Mouse (Mus musculus) liver, embryonic 14.5 days (tissue): ENCODE data around the gene Inpp1.

ENCODE experiments used
- CTCF ChIP-seq: IDR thresholded peaks from 2 replicates; pipeline ENCODE4 v1.5.1; 2016; ENCODE audit warnings: antibody characterized with exemption, low read depth, control low read depth
- EP300 ChIP-seq: IDR thresholded peaks from 2 replicates; pipeline ENCODE4 v1.6.1; 2016; ENCODE audit warnings: antibody characterized with exemption, low read depth

GRCm38 (mm10) chr1:52765176-52766111 lies 52.0 kb downstream of the Inpp1 start:
- TF ChIP-seq CTCF (no peak), EP300 (no peak)
